Mouse (Mus musculus) heart, embryonic 10.5 days (tissue): ENCODE measurements around the gene Maml1. TPM values are rescaled to one million over a fixed set of nuclear protein-coding genes. Genes with fewer than 3 reads are reported as not detected.
A peak's percentile ranks its signal among the peaks of the same experiment; 100 is the strongest.

Source experiments
- DNase-seq: peaks from one replicate; pipeline ENCODE4 v3.0.0-alpha.2; 2017; ENCODE audit warnings: low spot score
- H3K27ac ChIP-seq: fragments of 300-500 bp; sonication (generic); 2 replicates; pipeline ENCODE4 v1.5.1; 2016; ENCODE audit warnings: mild to moderate bottlenecking
- H3K27me3 ChIP-seq: fragments of 300-500 bp; sonication (generic); 2 replicates; pipeline ENCODE4 v1.6.1; 2016; ENCODE audit warnings: mild to moderate bottlenecking; ENCODE audit not compliant: poor library complexity, insufficient read depth, severe bottlenecking
- H3K36me3 ChIP-seq: fragments of 300-500 bp; sonication (generic); 2 replicates; pipeline ENCODE4 v1.6.1; 2016; ENCODE audit warnings: mild to moderate bottlenecking, moderate library complexity
- H3K4me1 ChIP-seq: fragments of 300-500 bp; sonication (generic); 2 replicates; pipeline ENCODE4 v1.6.1; 2016; ENCODE audit warnings: mild to moderate bottlenecking
- H3K4me3 ChIP-seq: fragments of 300-500 bp; sonication (generic); 2 replicates; pipeline ENCODE4 v1.5.1; 2016; ENCODE audit warnings: mild to moderate bottlenecking, moderate library complexity
- H3K9me3 ChIP-seq: fragments of 300-500 bp; sonication (generic); 2 replicates; pipeline ENCODE4 v1.6.1; 2016; ENCODE audit warnings: mild to moderate bottlenecking, moderate library complexity
- WGBS: fragments of 180-500 bp; shearing (Covaris S2); methylation state at CpG from one replicate; pipeline ENCODE4 v1.1.7; 2016; 5-methylcytosine and 5-hydroxymethylcytosine counted together
- polyA plus RNA-seq: library from polyadenylated mRNA; unstranded; fragments of >200 nt; fragmentation: Nextera tagmentation; extraction: Ambion mirVana; gene quantifications from 2 replicates; pipeline ENCODE4 v1.2.1, GENCODE M21; 2016

Maml1 gene
- polyA plus RNA-seq, 1 experiment from 2014 or later, result 4.7 TPM

- peaks cover 18% of the 10 kb centered on the region for H3K36me3 ChIP-seq
- H3K4me3 ChIP-seq, result no peak overlapping the region
- no peaks in the 10 kb centered on the region for H3K9me3 ChIP-seq
- peak overlapping the region; percentile 50; the same call in 1 of the 2 replicates for H3K27ac ChIP-seq
- WGBS, result 67% methylated on average over 2 of the region's 2 CpGs
- no peaks in the 10 kb centered on the region for H3K27me3 ChIP-seq
- no peak for DNase-seq
- peaks cover 39% of the 10 kb centered on the region for H3K4me1 ChIP-seq
These were observed 17.0 kb downstream of the Maml1 start for GRCm38 (mm10) chr11:50275077-50275476.

DNA sequence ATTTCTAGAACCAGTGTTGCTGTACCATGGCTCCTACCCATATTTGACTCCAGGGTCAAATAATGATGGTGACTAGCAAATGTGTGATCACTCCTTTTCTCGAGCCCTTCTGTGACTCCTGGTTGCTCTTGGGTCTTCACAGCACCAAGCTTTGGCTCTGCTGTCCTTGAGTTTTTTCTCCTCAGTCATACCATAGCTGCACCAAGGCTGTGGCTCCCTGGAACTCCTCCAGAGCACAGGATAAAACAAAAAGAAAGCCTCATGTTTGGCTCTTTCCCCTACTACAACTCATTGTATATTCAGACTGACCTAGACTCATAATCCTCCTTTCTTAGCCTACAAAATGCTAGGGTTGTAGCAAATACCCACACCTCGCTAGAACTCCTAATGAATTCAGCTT lies 19.3 kb downstream of the Maml1 start:
- 89% methylated on average over 2 of the region's 2 CpGs for WGBS
- no peak overlapping the region for H3K4me3 ChIP-seq
- H3K36me3 ChIP-seq, result peaks cover 11% of the 10 kb centered on the region
- no peaks in the 10 kb centered on the region for H3K9me3 ChIP-seq
- DNase-seq, result no peak
- H3K27me3 ChIP-seq, result no peaks in the 10 kb centered on the region
- H3K27ac ChIP-seq, result no peak overlapping the region
- peaks cover 39% of the 10 kb centered on the region for H3K4me1 ChIP-seq

GRCm38 (mm10) chr11:50269885-50270284 lies 22.2 kb downstream of the Maml1 start:
- Histone ChIP-seq H3K4me1 (peaks cover 23% of the 10 kb centered on the region), H3K27ac (no peak overlapping the region), H3K9me3 (no peaks in the 10 kb centered on the region), H3K27me3 (no peaks in the 10 kb centered on the region), H3K36me3 (peaks cover 26% of the 10 kb centered on the region), H3K4me3 (no peak overlapping the region)
- no peak for DNase-seq
- 96% methylated on average over 1 of the region's 1 CpGs for WGBS

DNA sequence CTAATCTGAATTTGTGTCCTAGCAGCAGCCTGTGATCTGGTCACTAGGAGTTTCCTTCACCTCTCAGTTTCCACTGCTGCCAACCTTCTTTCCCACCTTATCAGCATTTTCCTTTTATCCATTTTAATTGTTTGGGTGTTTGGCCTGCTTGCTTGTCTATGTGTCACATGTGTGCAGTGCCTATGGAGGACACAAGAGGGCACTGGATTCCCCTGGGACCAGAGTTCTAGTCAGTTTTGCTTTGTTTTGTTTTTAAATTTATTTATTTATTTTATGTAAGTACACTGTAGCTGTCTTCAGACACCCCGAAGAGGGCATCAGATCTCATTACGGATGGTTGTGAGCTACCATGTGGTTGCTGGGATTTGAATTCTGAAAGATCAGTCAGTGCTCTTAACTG lies 22.9 kb downstream of the Maml1 start:
- H3K4me1 ChIP-seq, result peaks cover 19% of the 10 kb centered on the region
- no peak overlapping the region for H3K27ac ChIP-seq
- no peaks in the 10 kb centered on the region for H3K27me3 ChIP-seq
- no peaks in the 10 kb centered on the region for H3K9me3 ChIP-seq
- H3K4me3 ChIP-seq, result no peak overlapping the region
- 76% methylated on average over 2 of the region's 2 CpGs for whole genome bisulfite sequencing
- H3K36me3 ChIP-seq, result peaks cover 33% of the 10 kb centered on the region
- no peak for DNase-seq

GRCm38 (mm10) chr11:50266997-50267396 lies 25.1 kb downstream of the Maml1 start:
- peaks cover 50% of the 10 kb centered on the region for H3K36me3 ChIP-seq
- DNase-seq, result no peak
- peaks cover 13% of the 10 kb centered on the region for H3K4me1 ChIP-seq
- H3K4me3 ChIP-seq, result no peak overlapping the region
- H3K27me3 ChIP-seq, result no peaks in the 10 kb centered on the region
- no peaks in the 10 kb centered on the region for H3K9me3 ChIP-seq
- WGBS, result 87% methylated on average over 3 of the region's 3 CpGs
- no peak overlapping the region for H3K27ac ChIP-seq

DNA sequence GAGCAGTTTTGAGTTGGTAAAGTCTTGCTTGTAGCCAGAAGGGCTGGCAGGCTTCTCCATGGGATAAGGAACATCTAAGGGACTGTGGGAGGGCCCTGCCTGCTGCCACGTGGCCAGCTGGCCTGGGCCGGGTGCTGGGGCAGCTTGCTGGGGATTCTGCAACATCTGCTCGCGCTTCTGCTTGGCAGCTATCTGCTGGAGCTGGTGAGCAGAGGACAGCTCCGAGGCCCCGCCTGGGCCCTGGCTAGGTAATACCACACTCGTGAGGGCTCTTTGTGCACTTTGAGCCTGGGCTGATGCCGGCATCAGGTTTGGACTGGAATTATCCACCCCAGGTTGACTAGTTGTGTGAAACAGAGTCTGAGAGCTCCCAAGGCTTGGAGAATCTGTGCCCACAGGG lies 26.2 kb downstream of the Maml1 start:
- WGBS, result 82% methylated on average over 8 of the region's 8 CpGs
- H3K36me3 ChIP-seq, result peaks cover 61% of the 10 kb centered on the region

DNA sequence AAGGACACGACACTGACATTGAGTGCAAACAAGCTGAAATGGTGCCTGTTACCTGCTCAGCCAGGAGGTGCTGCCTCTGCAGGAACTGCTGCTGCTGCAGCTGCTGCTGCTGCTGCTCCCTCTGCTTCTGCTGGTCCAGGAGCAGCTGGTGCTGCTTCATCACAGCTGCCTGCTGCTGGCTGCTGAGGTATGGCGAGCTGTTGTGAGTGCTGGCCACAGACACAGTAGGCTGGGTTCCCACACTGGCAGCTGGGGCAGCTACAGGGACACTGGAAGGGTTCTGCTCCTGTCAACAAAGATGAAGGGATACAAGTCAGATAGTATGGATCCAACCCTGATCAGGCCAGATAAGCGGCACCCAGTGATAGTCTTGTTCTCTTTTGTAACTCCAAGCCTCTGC lies 28.9 kb downstream of the Maml1 start:
- Histone ChIP-seq H3K9me3 (no peaks in the 10 kb centered on the region), H3K36me3 (peaks cover 87% of the 10 kb centered on the region), H3K4me3 (no peak overlapping the region), H3K4me1 (no peaks in the 10 kb centered on the region), H3K27me3 (no peaks in the 10 kb centered on the region), H3K27ac (no peak overlapping the region)
- no peak for DNase-seq
- 86% methylated on average over 3 of the region's 3 CpGs for WGBS

More for the DNA sequence above, 26.2 kb downstream of the Maml1 start:
- Histone ChIP-seq H3K4me3 (no peak overlapping the region), H3K4me1 (peaks cover 2% of the 10 kb centered on the region; the same call in 1 of the 2 replicates), H3K9me3 (no peaks in the 10 kb centered on the region), H3K27ac (no peak overlapping the region), H3K27me3 (no peaks in the 10 kb centered on the region)
- no peak for DNase-seq

DNA sequence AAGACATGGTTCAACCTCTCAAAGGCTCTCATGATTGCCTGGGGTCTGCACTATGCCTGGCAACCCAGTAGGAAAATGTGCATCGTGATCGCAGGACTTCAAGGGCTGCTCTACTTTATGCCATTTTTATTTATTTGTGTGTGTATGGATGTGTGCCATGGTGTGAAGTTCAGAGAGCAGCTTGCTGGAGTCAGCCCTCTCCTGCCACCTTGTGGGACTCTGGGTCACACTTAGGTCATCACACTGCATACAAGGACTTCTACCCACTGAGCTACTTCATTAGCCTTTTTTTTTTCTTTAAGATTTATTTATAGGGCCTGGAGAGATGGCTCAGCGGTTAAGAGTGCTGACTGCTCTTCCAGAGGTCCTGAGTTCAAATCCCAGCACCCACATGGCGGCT lies 30.1 kb downstream of the Maml1 start:
- DNase-seq, result no peak
- H3K4me3 ChIP-seq, result no peak overlapping the region
- no peak overlapping the region for H3K27ac ChIP-seq
- 92% methylated on average over 4 of the region's 4 CpGs for WGBS
- no peaks in the 10 kb centered on the region for H3K27me3 ChIP-seq
- H3K4me1 ChIP-seq, result no peaks in the 10 kb centered on the region
- H3K9me3 ChIP-seq, result no peaks in the 10 kb centered on the region
- peaks cover 93% of the 10 kb centered on the region for H3K36me3 ChIP-seq

DNA sequence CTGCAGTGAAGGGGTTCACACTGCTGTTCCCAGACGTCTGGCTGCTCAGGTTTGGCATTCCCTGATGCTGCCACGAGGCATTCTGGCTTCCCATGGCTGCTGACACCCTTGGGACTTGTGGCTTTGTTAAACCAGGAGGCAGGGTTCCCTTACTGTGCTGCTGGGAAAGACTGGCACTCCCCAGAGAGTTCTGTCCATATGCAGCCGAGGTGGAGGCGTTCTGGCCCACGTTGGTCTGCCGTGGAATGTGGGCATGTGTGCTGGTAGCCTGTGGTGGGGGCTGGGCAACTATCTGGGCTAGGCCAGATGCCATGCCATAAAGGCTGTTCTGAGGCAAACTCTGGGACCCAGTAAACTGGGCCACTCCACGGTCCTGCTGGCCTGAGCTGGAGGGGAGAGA lies 33.8 kb downstream of the Maml1 start:
- peaks cover 73% of the 10 kb centered on the region for H3K36me3 ChIP-seq
- no peaks in the 10 kb centered on the region for H3K9me3 ChIP-seq
- no peak for DNase-seq
- 82% methylated on average over 7 of the region's 7 CpGs for WGBS
- no peaks in the 10 kb centered on the region for H3K27me3 ChIP-seq
- H3K4me1 ChIP-seq, result peaks cover 10% of the 10 kb centered on the region
- H3K4me3 ChIP-seq, result no peak overlapping the region
- no peak overlapping the region for H3K27ac ChIP-seq

DNA sequence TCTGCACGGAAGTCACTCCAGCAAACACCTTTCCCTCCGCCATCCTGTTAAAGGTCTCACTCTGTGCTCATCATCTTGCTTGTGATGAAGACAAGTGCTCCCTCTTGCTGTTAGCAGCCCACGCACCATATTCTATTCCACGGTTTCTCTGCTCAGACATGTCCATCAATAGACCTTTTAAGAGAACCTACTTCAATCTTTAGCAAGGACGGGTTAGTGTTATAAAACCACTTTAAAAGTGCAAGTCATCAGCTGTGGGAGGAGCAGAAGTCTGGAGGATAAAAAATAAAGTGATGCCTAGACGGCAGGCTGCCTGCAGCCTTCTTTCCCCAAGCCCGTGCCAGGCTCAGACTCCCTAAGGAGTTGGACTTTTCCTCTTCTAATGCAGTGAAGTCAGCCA lies 35.5 kb downstream of the Maml1 start:
- WGBS, result 86% methylated on average over 7 of the region's 7 CpGs
- peaks cover 27% of the 10 kb centered on the region for H3K4me1 ChIP-seq
- no peak overlapping the region for H3K27ac ChIP-seq
- H3K36me3 ChIP-seq, result peaks cover 57% of the 10 kb centered on the region
- no peak overlapping the region for H3K4me3 ChIP-seq
- no peaks in the 10 kb centered on the region for H3K27me3 ChIP-seq
- no peaks in the 10 kb centered on the region for H3K9me3 ChIP-seq
- DNase-seq, result no peak

- H3K27me3 ChIP-seq, result no peaks in the 10 kb centered on the region
- H3K36me3 ChIP-seq, result peaks cover 31% of the 10 kb centered on the region
- no peaks in the 10 kb centered on the region for H3K9me3 ChIP-seq
- no peak for DNase-seq
- H3K4me3 ChIP-seq, result no peak overlapping the region
- H3K4me1 ChIP-seq, result peaks cover 28% of the 10 kb centered on the region
- H3K27ac ChIP-seq, result no peak overlapping the region
- 84% methylated on average over 12 of the region's 12 CpGs for WGBS
These were observed 38.0 kb downstream of the Maml1 start for GRCm38 (mm10) chr11:50254010-50254580.

DNA sequence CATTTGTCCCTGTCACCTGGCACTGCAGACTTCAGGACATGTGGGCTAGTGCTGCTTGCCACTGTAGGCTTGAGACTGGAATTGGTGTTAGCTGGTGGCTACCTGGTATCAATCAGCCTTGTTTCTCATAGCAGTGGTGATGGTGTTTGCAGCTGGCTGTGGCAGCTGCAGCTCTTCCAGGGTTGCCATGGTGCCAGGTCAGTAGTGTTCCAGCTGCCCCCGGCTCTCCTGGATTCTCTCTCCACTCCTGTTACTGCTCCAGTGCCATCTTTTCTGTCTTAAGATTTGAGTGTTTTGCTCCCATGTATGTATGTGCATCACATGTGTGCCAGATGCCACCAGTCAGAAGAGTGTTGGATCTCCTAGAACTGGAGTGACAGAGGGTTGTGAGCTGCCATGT lies 38.7 kb downstream of the Maml1 start:
- H3K27ac ChIP-seq, result no peak overlapping the region

DNA sequence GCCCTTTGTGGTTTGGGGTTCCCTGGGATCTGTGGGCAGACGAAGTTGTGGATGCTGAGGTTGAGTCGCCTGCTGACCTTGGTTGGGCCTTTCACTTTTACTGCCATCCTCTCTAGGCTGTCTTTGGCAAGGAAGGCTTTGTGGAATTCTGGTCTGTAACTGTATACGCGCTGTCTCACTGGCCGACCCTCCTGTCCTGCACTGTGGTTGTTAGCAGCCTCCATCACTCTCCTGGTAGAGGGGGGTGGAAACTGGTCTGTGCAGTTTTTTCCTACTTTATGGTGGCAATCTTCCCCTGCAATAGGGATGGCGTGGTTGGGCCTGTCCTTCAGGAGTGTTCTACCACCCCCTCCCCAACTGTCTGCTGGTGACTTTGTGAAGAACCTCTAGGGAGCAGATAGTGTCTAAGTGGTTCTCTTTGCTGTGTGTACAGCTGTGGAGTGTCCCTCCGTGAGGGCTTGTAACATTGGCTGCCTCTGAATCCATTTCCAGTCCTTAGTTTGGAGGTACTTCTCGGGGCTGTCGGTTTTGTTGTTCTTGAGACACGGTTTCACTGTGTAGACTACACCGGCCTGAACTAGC lies 39.3 kb downstream of the Maml1 start:
- H3K36me3 ChIP-seq, result peaks cover 19% of the 10 kb centered on the region
- 56% methylated on average over 11 of the region's 11 CpGs for WGBS
- H3K27ac ChIP-seq, result peak overlapping the region; percentile 69
- no peaks in the 10 kb centered on the region for H3K27me3 ChIP-seq
- no peak overlapping the region for H3K4me3 ChIP-seq
- H3K9me3 ChIP-seq, result no peaks in the 10 kb centered on the region
- no peak for DNase-seq
- H3K4me1 ChIP-seq, result peaks cover 28% of the 10 kb centered on the region

More for the DNA sequence above, 38.7 kb downstream of the Maml1 start:
- Histone ChIP-seq H3K27me3 (no peaks in the 10 kb centered on the region), H3K9me3 (no peaks in the 10 kb centered on the region), H3K4me1 (peaks cover 28% of the 10 kb centered on the region), H3K36me3 (peaks cover 25% of the 10 kb centered on the region), H3K4me3 (no peak overlapping the region)
- WGBS, result 76% methylated on average over 1 of the region's 1 CpGs
- DNase-seq, result no peak

DNA sequence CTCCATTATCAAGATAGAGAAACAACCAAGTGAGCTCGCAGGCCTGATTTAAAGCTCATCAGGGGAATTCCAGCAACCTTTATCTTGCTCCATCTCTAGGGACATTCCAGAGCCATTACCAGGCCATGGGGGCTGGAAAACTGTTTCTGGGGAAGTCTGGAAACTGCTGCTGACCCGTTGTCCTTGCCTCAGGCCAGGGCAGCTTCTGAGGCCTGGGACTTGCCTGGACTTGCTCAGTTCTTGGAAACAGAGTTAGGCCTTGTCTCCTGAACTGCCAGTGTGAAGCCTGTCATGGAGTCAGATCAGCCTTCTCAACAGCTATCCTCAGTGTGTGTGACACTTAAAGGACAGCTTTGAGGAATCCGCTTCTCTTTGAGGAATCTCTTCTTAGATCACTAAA lies 39.9 kb downstream of the Maml1 start:
- H3K9me3 ChIP-seq, result no peaks in the 10 kb centered on the region
- peak overlapping the region; percentile 69 for H3K27ac ChIP-seq
- DNase-seq, result no peak
- WGBS, result 32% methylated on average over 3 of the region's 3 CpGs
- H3K36me3 ChIP-seq, result peaks cover 13% of the 10 kb centered on the region
- H3K4me3 ChIP-seq, result no peak overlapping the region
- H3K4me1 ChIP-seq, result peaks cover 28% of the 10 kb centered on the region
- H3K27me3 ChIP-seq, result no peaks in the 10 kb centered on the region
